Mouse (Mus musculus) midbrain, embryonic 13.5 days (tissue): ENCODE data around the gene Ly6g6d. TPM values are rescaled to one million over a fixed set of nuclear protein-coding genes. Genes with fewer than 3 reads are reported as not detected.

Source experiments
- ATAC-seq: fragments of 200-750 bp; cut with Nextera tagmentation; 2 replicates; pipeline ENCODE4 v1.8.0; 2017; ENCODE audit warnings: mild to moderate bottlenecking, moderate TSS enrichment, moderate library complexity
- H3K27ac ChIP-seq: fragments of 300-500 bp; sonication (generic); 2 replicates; pipeline ENCODE4 v1.5.1; 2015; ENCODE audit warnings: inconsistent platforms, mild to moderate bottlenecking, moderate library complexity
- H3K27me3 ChIP-seq: fragments of 300-500 bp; sonication (generic); 2 replicates; pipeline ENCODE4 v1.6.1; 2015; ENCODE audit warnings: mild to moderate bottlenecking, inconsistent platforms
- H3K36me3 ChIP-seq: fragments of 300-500 bp; sonication (generic); 2 replicates; pipeline ENCODE4 v1.6.1; 2015; ENCODE audit warnings: mild to moderate bottlenecking, inconsistent platforms
- H3K4me1 ChIP-seq: fragments of 300-500 bp; sonication (generic); replicated peaks from 2 replicates; pipeline ENCODE4 v1.6.1; 2015; ENCODE audit warnings: inconsistent platforms
- H3K4me2 ChIP-seq: fragments of 300-500 bp; sonication (generic); replicated peaks from 2 replicates; pipeline ENCODE4 v1.6.1; 2015; ENCODE audit warnings: moderate library complexity, mild to moderate bottlenecking, inconsistent platforms
- H3K4me3 ChIP-seq: fragments of 300-500 bp; sonication (generic); replicated peaks from 2 replicates; pipeline ENCODE4 v1.5.1; 2015; ENCODE audit warnings: mild to moderate bottlenecking, inconsistent platforms
- H3K9ac ChIP-seq: fragments of 300-500 bp; sonication (generic); replicated peaks from 2 replicates; pipeline ENCODE4 v1.6.1; 2015; ENCODE audit warnings: mild to moderate bottlenecking, inconsistent platforms
- H3K9me3 ChIP-seq: fragments of 300-500 bp; sonication (generic); 2 replicates; pipeline ENCODE4 v1.6.1; 2016; ENCODE audit warnings: mild to moderate bottlenecking, inconsistent platforms
- WGBS: fragments of 180-500 bp; shearing (Covaris S2); methylation state at CpG from one replicate; pipeline ENCODE4 v1.1.7; 2015; 5-methylcytosine and 5-hydroxymethylcytosine counted together
- polyA plus RNA-seq: library from polyadenylated mRNA; unstranded; fragments of >200 nt; fragmentation: Nextera tagmentation; extraction: Ambion mirVana; gene quantifications from 2 replicates; pipeline ENCODE4 v1.2.1, GENCODE M21; 2015

The Ly6g6d gene
- polyA plus RNA-seq, 1 experiment from 2014 or later: 1.9 TPM

DNA sequence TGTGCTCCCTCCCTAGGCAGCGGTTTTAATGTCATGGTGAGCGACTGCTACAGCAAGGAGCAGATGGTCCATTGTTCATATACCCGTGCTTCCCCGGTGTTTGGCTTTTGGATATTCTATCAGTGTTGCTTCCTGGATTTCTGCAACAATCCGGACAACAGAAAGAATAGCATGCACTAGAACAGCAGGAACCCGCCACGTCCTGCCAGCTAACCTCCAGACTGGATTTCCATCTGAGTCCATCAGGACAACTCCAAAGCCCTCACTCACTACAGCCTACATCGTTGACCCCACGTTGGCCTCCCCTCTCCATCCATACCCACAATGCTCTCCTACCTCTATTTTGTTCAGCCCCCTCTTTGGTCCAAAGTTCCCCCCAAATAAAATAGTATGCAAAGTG lies 33.9 kb upstream of the Ly6g6d start:
- WGBS: 71% methylated on average over 9 of the region's 9 CpGs
- H3K9me3 ChIP-seq: no peaks in the 10 kb centered on the region
- H3K9ac ChIP-seq: no peak overlapping the region
- no peak overlapping the region for H3K27ac ChIP-seq
- no peaks in the 10 kb centered on the region for H3K4me1 ChIP-seq
- no peaks in the 10 kb centered on the region for H3K27me3 ChIP-seq
- no peak for ATAC-seq
- peaks cover 28% of the 10 kb centered on the region for H3K36me3 ChIP-seq
- no peak overlapping the region for H3K4me2 ChIP-seq
- H3K4me3 ChIP-seq: no peak overlapping the region

DNA sequence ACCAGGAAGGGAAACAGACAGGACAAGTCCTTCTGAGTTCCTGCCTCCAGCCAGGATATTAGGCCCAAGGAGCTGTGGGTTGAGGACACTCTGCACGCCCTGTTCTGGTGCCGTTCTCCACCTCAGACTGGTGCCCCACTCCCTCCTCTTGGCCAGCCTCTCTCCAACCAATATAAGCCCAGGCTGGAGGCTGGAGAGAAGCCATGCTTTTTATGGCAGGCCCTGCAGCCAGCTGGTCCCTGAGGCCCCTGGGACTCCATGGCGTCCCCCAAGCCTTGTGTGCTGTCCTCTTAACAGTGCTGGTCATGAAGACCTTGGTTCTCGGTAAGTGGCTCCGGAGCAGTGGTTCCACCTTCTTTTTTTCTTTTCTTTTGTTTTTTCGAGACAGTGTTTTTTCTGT lies 30.2 kb upstream of the Ly6g6d start, which contains the start of gene Ly6g5c:
Gene Ly6g5c (plus strand): TSS at position 183 of the 400 bp plus-strand sequence.
- peaks cover 10% of the 10 kb centered on the region for H3K36me3 ChIP-seq
- peaks cover 7% of the 10 kb centered on the region for H3K4me1 ChIP-seq
- no peak within 1 kb of the TSS for H3K4me2 ChIP-seq
- no peak within 1 kb of the TSS for H3K27ac ChIP-seq
- no peak for ATAC-seq
- WGBS: 87% methylated on average over 6 of the region's 6 CpGs
- 0 out of 2 replicates have a peak within 1 kb of the TSS, but pooled peaks have one; percentile 15 for H3K9ac ChIP-seq
- H3K27me3 ChIP-seq: no peaks in the 10 kb centered on the region
- H3K4me3 ChIP-seq: no peak within 1 kb of the TSS
- H3K9me3 ChIP-seq: no peaks in the 10 kb centered on the region

DNA sequence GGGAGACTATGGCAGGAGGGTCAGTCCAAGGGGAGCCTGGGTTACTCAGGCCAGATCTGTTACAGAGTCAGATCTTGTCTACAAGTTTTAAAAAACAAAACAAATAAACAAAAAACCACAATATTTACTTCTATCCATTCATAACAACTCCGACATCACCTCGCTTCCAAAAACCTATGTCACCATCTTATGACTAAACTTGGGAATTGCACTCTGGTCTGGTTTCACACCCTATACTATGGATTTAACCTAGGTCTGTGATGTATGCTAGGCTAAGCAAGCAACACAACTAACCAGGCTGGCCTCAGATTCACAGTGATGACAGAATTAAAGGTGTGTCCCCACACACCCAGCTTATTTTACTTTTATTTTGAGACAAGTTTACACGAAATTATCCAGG lies 28.7 kb upstream of the Ly6g6d start:
- Histone ChIP-seq H3K9ac (no peak overlapping the region; the same call in 1 of the 2 replicates), H3K4me3 (no peak overlapping the region), H3K9me3 (no peaks in the 10 kb centered on the region), H3K4me1 (peaks cover 7% of the 10 kb centered on the region), H3K27ac (peak overlapping the region; percentile 40), H3K36me3 (peaks cover 25% of the 10 kb centered on the region), H3K4me2 (no peak overlapping the region), H3K27me3 (no peaks in the 10 kb centered on the region)
- 67% methylated on average over 3 of the region's 3 CpGs for WGBS
- ATAC-seq: peak; percentile 24; the same call in 1 of the 2 replicates

DNA sequence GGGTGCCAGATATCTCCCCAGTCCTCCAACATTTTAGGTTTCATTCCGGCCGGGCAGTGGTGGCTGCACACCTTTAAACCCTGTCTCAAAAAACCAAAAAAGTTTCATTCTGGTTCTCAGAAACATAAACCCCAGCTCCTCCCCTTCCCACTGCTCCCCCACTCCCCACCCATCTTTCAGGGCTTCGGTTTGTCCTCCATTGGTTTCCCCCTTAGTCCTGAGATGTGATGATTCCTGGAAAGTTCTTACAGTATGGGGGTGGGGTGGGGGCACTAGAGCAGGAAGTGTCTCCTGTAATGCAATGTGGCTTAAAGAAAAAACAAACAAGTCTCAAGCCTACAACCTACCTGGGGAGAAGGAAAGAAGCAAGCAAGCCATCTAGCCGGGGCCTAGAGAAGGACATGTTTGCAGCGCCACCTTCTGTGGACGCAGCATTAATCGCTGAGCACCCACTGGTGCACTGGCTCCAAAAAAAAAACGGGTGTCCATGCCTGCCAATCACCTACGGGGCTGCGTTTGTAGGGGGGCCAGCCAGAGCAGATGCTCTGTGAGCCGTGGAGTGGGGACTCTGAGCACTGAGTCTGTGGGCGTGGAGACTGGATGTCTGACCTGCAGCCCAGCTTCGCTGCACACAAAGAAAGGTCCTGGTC lies 28.0 kb upstream of the Ly6g6d start:
- 0 out of 2 replicates have a peak overlapping the region, but pooled peaks have one; percentile 13 for H3K4me3 ChIP-seq

DNA sequence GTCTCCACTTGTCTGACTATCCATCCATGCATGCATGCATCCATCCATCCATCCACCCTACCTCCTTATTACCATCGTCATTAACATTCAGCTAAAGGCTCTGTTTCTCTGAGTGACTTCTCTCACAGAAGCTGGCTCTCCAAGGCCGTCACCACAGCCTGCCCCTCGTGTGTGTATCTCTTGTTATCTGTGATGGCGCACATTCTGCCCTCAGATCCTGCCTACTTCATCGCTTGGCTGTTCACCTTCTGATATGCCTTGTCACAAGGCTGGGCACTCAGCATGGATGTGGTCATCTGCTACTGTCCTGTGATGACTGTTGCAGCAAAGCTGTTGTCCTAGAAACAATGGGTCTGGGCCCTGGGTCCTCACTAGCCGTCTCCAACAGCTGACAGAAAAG lies 26.9 kb upstream of the Ly6g6d start:
- peaks cover 43% of the 10 kb centered on the region for H3K36me3 ChIP-seq
- no peaks in the 10 kb centered on the region for H3K27me3 ChIP-seq
- no peaks in the 10 kb centered on the region for H3K9me3 ChIP-seq
- no peak for ATAC-seq
- WGBS: 69% methylated on average over 6 of the region's 6 CpGs
- H3K4me1 ChIP-seq: peaks cover 7% of the 10 kb centered on the region
- H3K4me3 ChIP-seq: no peak overlapping the region
- H3K9ac ChIP-seq: 0 out of 2 replicates have a peak overlapping the region, but pooled peaks have one; percentile 8
- H3K4me2 ChIP-seq: no peak overlapping the region
- no peak overlapping the region for H3K27ac ChIP-seq

More for the DNA sequence above, 28.0 kb upstream of the Ly6g6d start:
- no peaks in the 10 kb centered on the region for H3K9me3 ChIP-seq
- peak overlapping the region; percentile 61 for H3K9ac ChIP-seq
- peak; percentile 35 for ATAC-seq
- peak overlapping the region; percentile 41 for H3K4me2 ChIP-seq
- peak overlapping the region; percentile 40 for H3K27ac ChIP-seq
- peaks cover 7% of the 10 kb centered on the region for H3K4me1 ChIP-seq
- 19% methylated on average over 13 of the region's 13 CpGs for WGBS
- H3K27me3 ChIP-seq: no peaks in the 10 kb centered on the region
- H3K36me3 ChIP-seq: peaks cover 32% of the 10 kb centered on the region

DNA sequence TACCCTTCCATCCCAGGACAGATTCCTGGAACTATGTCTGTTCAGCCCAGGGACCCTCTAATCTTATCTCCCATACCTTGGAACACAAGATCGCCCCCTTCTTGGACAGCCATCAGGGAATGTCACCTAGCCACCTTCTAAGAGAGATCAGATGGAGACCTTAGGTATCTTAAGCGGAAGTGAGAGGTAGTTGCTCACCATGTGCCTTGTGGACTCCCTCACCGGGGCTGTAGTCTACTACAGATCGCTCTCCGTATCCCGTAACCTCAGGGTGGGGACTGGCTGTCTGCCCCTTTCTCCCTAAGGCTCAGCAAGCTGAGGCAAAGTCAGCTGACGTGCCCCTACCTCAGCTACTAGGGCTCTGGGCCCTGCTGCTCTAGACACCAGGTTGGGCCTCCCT lies 26.2 kb upstream of the Ly6g6d start:
- no peak overlapping the region for H3K9ac ChIP-seq
- no peaks in the 10 kb centered on the region for H3K9me3 ChIP-seq
- peaks cover 7% of the 10 kb centered on the region for H3K4me1 ChIP-seq
- 92% methylated on average over 7 of the region's 7 CpGs for WGBS
- no peak for ATAC-seq
- peaks cover 50% of the 10 kb centered on the region for H3K36me3 ChIP-seq
- no peaks in the 10 kb centered on the region for H3K27me3 ChIP-seq
- no peak overlapping the region for H3K27ac ChIP-seq
- H3K4me2 ChIP-seq: no peak overlapping the region
- H3K4me3 ChIP-seq: no peak overlapping the region

DNA sequence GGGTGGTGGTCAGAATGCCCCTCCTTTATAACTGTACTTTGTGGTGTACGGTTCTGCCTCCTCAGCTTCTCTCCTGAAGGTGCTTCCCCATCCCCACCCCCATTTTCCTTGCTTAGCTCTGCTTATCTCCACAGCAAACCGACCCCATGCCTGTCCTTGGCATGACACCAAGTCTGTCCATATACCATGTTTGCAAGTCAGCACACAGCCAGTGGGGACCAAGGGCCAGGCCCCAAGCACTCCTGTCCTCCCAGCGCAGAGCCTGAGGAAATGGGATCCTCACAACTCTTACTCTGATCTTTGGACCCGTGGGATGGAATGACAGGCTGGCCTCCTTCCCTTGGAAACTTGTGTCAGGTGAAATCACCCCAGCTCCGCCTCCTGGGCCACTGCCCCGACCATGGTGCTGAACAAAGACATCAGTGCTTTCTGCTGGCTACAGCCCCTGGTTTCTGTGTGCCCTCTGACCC lies 25.4 kb upstream of the Ly6g6d start:
- Histone ChIP-seq H3K9ac (no peak overlapping the region), H3K9me3 (no peaks in the 10 kb centered on the region), H3K4me2 (no peak overlapping the region), H3K4me1 (peaks cover 7% of the 10 kb centered on the region), H3K27me3 (no peaks in the 10 kb centered on the region), H3K4me3 (no peak overlapping the region), H3K27ac (no peak overlapping the region), H3K36me3 (peaks cover 58% of the 10 kb centered on the region)
- no peak for ATAC-seq
- 76% methylated on average over 6 of the region's 6 CpGs for WGBS

DNA sequence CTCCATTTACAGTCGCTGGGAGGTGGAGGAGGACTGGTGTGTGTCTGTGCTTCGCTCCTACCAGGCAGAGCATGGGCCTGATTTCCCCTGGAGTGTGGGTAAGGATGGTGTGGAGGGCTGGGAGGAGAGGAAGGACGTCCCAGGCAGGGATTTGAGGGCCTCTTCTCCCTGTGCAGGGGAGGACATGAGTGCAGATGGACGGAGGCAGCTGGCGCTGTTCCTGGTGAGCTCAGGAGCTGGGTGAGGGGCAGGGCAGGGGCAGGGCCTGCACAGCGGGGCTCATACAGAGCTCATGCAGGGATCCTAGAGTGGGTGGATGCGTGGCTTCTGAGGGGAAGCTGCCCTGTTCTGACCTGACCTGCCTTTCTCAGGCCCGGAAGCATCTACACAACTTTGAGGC lies 24.4 kb upstream of the Ly6g6d start:
- Histone ChIP-seq H3K4me2 (no peak overlapping the region), H3K36me3 (peaks cover 68% of the 10 kb centered on the region), H3K27me3 (no peaks in the 10 kb centered on the region), H3K9me3 (no peaks in the 10 kb centered on the region), H3K4me3 (no peak overlapping the region), H3K4me1 (peaks cover 7% of the 10 kb centered on the region), H3K9ac (no peak overlapping the region), H3K27ac (no peak overlapping the region)
- ATAC-seq: no peak
- 73% methylated on average over 8 of the region's 8 CpGs for WGBS

DNA sequence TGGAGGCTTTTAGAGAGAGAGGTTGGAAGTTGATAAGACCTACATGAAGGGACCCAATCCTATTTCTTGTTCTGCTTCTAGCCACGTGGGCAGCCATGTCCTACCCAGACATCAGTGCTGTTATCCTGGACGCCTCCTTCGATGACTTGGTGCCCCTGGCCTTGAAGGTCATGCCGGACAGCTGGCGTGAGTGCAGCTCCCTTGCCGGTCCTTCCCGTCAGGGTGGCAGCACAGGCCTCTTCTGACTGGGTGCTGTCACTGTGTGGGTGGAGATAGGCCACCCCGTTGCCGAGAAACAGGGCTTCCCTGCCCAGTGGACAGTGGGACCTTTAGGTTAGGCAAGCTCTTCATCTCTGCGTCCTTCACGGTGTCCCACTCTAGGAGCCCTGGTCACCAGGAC lies 23.3 kb upstream of the Ly6g6d start:
- ATAC-seq: no peak
- Histone ChIP-seq H3K4me3 (no peak overlapping the region), H3K27me3 (no peaks in the 10 kb centered on the region), H3K9ac (0 out of 2 replicates have a peak overlapping the region, but pooled peaks have one; percentile 19), H3K9me3 (no peaks in the 10 kb centered on the region), H3K4me1 (peaks cover 5% of the 10 kb centered on the region), H3K36me3 (peaks cover 79% of the 10 kb centered on the region), H3K4me2 (no peak overlapping the region), H3K27ac (no peak overlapping the region)
- 94% methylated on average over 11 of the region's 11 CpGs for whole genome bisulfite sequencing

DNA sequence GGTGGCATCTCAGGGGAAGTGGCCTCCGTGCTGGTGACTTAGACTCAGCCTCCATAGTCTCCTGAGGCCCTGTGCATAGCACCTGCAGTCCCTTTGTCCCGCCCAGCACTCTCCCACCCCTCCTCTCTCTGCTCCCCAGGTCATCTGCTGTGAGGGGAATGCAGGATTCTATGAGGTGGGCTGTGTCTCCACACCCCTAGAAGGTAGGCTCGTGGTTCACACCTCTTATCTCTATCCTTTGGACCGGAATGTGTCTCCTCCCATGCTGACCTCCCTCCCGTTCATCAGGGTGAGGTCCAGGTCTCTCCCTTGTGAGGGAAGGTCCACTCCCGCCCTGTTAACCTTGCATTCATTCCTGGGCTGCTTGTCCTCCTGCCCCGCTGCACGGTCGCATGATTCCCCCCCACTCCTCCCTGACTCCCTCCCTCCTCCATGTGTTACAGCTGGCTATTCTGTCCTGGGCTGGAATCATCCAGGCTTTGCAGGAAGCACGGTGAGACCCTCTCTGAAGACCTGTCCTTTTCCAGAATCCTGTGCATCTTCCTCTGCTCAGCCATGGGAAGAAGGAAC lies 22.4 kb upstream of the Ly6g6d start:
- H3K9ac ChIP-seq: no peak overlapping the region
- peaks cover 87% of the 10 kb centered on the region for H3K36me3 ChIP-seq

DNA sequence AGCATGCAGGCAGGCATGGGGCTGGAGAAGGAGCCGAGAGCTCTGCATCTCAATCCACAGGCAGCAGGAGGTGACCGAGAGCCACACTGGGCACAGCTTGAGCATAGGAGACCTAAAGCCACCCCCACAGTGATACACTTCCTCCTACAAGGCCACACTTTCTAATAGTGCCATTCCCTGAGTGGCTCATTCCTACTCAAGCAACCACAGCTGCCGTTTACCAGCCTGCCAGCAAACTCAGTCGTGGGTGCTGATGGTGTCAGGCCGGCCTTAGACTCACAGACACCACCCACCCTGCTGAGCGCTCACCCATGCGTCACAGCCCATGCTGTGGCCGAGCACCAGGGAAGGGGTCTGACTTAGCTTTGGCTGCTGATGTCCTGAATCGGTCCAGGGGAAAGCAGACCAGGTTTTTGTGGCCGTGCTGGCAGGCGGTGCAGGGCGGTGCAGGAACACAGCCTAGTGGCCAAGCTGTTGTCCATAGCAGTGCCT lies 19.3 kb upstream of the Ly6g6d start:
- no peak for ATAC-seq
- Histone ChIP-seq H3K4me3 (no peak overlapping the region), H3K9ac (no peak overlapping the region), H3K36me3 (peaks cover 98% of the 10 kb centered on the region), H3K4me1 (no peaks in the 10 kb centered on the region), H3K27ac (no peak overlapping the region), H3K9me3 (no peaks in the 10 kb centered on the region), H3K4me2 (no peak overlapping the region), H3K27me3 (no peaks in the 10 kb centered on the region)
- 73% methylated on average over 12 of the region's 12 CpGs for WGBS

More for the DNA sequence above, 22.4 kb upstream of the Ly6g6d start:
- 67% methylated on average over 10 of the region's 10 CpGs for WGBS
- Histone ChIP-seq H3K4me3 (no peak overlapping the region), H3K4me2 (no peak overlapping the region), H3K4me1 (no peaks in the 10 kb centered on the region), H3K27ac (no peak overlapping the region), H3K27me3 (no peaks in the 10 kb centered on the region), H3K9me3 (no peaks in the 10 kb centered on the region)
- no peak for ATAC-seq

DNA sequence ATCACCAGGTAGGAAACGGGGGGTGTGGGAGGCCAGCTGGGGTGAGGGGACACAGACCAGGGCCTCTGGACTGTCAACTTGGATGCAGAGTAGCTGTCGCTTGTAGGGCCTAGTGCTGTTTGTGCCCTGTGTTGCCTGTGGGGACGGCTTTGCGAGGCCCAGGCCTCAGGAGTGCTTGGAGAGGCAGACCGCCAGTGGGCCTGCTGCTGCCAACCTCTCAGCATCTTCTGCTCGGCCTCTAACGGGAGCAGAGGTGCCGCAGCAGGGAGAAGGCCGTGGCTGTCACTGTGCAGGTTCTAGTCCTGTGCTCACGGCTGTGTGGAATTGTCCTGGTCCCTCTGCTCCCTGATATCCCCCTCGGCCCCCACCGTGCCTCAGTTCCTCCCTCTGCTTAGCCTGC lies 18.7 kb upstream of the Ly6g6d start:
- H3K4me3 ChIP-seq: no peak overlapping the region
- H3K9ac ChIP-seq: no peak overlapping the region
- H3K4me1 ChIP-seq: no peaks in the 10 kb centered on the region
- no peaks in the 10 kb centered on the region for H3K27me3 ChIP-seq
- ATAC-seq: no peak
- WGBS: 80% methylated on average over 12 of the region's 12 CpGs
- no peak overlapping the region for H3K27ac ChIP-seq
- H3K9me3 ChIP-seq: no peaks in the 10 kb centered on the region
- peaks cover 96% of the 10 kb centered on the region for H3K36me3 ChIP-seq
- H3K4me2 ChIP-seq: no peak overlapping the region
